Mouse (Mus musculus) erythroid progenitor cell, adult 5-6 weeks (primary cell): Measurements from ENCODE around the gene Emilin3. TPM values are rescaled to one million over a fixed set of nuclear protein-coding genes. Genes with fewer than 3 reads are reported as not detected.

Experiments
- ATAC-seq: replicated peaks from 2 replicates; pipeline ENCODE4 v1.8.0; 2016; ENCODE audit warnings: moderate number of reproducible peaks, mild to moderate bottlenecking, moderate TSS enrichment, inconsistent platforms; ENCODE audit not compliant: poor library complexity, low FRiP score, severe bottlenecking
- total RNA-seq, 2 experiments: library from RNA; stranded (forward) in 1 of 2; stranded (reverse) in 1 of 2; fragments of 150-400 nt in 1 of 2; fragments of 186-747, 209-891 nt in 1 of 2; gene quantifications; 2 replicates each; pipeline versions ENCODE4 v1.2.3 to v1.2.4; 2015 to 2017; ENCODE audit warnings: low replicate concordance in 2 of 2

The Emilin3 gene
- total RNA-seq, 2 experiments from 2014 or later, result not detected

DNA sequence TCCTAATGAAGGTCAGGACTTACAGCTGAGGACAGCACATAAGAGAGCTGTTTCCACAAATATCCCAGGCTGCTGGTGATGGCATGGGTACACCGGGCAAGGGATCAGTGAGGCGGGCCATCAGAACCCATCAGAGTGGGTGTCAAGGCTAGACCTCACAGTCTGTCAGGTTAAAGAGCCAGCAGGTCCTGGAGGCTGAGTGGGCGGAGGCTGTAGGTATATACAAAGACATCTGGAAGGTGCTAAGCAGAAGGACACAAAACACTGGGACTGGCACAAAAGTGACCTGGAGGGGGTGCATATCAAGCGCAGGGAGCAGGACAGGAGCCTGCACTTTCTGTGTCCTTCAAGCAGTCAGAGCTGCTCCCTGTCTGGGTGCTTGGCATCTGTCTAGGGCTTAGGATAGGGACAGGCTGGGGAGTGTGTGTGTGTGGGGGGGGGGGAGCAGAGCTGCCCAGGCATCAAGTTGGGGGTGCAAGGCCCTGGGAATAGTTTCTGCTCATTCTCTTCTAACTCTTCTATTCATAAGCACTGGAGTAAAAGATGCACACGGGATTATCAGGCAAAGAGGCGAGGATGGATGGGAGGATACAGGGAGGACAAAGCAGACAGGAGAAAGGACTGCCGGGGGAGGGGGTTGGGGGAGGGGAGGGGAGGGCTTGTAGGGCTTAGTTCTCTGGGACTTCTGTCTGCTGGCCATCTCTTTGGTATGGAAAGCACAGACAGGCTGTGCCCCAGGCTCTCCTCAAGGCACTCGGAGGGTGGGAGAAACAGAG lies 6.2 kb upstream of the Emilin3 start:
- no peak for ATAC-seq

GRCm38 (mm10) chr2:160917313-160917712 lies 5.2 kb upstream of the Emilin3 start:
- ATAC-seq, result no peak

DNA sequence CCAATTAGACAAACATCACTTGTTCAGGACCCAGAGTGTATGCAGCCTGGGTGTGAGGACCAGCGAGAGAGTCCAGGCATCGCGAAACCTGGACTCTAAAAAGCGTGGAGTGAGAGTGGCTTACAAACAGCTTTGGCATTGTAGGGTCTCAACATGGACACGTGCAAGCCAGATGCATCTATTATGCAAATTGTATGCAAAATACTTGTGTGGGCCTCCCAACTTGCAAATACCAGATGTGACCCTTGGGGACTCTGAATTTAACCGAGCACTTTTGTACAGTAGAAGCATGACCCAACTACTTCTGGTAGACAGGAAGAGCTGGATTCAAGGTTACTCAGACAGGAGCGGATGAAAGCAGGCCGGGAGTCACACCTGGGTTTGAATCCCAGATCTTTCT lies 4.6 kb upstream of the Emilin3 start:
- ATAC-seq, result no peak

DNA sequence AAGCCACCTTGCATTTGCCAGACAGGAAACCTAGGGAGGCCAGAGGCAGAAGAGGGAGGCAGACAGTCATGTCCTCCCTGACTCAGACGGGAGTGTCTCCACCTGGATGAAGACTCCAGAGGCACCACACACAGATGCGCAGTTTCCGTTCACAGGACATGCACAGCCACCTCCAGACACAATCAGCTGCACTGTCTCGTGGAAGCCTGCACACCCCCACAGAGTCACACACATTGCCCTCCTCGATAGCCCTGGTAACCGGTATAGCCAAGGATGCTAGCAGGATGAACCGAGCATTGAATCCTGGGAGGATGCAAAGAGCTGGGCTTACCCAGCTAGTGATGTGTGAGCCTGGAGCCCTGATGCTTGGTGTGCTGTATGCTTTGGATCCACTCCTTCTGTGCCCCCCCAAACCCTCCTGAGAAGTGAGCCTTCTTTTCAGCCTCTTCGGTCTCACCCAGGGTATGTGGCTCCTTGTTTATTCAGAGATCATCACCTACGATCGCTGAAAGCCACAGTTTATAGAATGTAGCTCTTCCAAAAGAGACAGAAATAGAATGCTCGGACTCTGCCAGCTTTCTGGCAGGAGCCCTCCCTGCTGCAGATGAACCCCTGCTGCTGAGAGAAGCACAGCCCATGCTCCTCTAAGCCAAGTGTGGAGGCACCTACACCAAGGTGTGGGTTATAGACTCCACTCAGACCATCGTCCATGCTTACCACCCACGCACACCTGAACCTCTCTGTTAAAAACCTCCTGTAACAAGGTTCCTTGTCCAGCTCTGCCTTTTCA lies 3.9 kb upstream of the Emilin3 start:
- ATAC-seq, result no peak

DNA sequence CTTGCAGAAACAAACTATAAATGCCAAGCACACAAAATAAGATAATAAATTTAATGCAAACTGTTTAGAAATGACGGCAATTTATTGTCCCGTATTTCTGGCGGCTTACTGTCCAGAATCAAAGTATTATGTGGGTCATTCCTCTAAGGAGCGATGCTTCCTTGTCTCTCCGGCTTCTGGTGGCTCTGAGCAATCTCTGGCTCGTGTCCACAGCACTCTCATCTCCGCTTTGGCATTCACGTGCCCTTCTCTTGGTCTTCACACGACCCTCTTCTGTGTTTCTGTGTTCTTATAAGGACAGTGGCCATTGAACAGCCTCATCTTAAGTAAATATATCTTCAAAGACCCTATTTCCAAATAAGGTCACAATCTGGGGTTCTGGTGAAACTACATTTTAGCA lies 2.5 kb upstream of the Emilin3 start:
- no peak for ATAC-seq

- ATAC-seq, result no peak
These were observed 448 bp downstream of the Emilin3 start for GRCm38 (mm10) chr2:160911558-160912201.

DNA sequence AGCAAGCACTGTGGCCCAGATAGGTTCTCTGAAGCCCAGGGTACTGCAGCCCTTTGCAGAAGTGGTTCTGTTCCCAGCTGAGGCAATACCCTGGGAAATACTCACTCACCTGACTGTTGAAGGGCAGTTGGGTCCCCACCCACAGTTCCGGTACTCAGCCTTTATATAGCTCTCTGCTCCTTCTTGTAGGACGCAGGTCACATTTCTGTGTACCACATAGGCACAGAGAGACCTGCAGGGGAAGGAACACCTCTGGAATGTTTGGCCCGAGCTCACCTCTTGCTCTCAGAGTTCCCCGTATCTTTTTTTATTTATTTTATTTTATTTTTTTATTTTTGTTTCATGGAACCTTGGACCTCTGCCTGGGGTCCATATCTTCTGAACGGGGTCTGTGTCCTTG lies 1.5 kb downstream of the Emilin3 start:
- no peak for ATAC-seq

DNA sequence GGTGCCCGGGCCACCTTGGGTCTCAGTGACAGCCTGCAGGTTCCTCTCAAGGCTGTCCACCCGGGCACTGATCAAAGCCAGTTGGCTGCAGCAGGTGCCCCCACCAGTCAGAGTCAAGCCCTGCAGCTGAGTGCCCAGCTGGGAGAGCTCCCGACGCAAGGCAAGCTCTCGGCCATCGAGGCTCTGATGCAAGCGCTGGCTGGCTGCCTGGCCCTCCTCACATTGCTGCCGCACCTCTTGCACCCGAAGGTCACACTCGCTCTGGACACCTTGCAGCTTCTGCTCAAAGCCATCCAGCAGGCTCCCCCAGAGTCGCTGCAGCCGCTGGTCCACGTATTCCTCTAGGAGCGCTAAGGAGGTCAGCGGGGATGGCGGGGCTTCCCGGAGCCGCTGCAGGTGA lies 3.5 kb downstream of the Emilin3 start:
- no peak for ATAC-seq

GRCm38 (mm10) chr2:160906101-160906500 lies 6.0 kb downstream of the Emilin3 start:
- ATAC-seq, result no peak

GRCm38 (mm10) chr2:160905301-160905700 lies 6.8 kb downstream of the Emilin3 start:
- no peak for ATAC-seq

DNA sequence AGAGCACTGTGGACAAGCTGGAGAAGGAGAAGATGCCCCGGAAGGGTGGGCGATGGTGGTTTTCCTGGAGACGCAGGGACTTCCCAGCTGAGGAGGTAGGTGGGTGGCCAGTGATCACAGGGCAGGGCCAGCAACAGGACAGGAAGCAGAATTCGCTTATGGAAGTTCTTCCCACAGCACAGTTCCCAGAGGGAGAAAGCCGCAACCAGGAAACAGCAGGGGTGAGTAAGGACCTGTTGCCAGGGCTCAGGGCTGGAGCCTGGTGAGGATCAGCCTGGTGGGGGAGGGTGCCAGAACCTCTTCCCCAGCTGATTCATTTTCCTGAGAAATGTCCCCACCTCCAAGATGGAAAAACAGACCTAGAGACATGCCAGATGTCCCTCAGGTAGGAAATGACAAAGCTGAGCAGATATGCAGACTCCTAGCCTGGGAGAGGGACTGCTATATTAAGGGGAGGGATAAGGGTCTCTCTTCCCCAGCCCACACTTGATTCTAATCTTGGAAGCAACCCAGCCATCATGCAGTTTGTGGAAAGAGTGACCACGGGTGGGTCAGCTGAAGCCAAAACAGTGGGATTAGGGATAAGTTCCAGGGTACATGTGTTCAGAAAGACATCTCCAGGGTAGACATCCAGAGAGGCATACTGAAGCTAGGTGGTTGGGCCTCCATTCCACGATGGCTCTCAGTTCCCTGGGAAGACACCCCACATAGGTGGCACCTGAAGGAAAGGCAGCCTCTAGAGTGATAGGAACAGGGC lies 10.3 kb downstream of the Emilin3 start:
- ATAC-seq, result no peak

GRCm38 (mm10) chr2:160891697-160892096 lies 20.4 kb downstream of the Emilin3 start:
- ATAC-seq, result no peak

DNA sequence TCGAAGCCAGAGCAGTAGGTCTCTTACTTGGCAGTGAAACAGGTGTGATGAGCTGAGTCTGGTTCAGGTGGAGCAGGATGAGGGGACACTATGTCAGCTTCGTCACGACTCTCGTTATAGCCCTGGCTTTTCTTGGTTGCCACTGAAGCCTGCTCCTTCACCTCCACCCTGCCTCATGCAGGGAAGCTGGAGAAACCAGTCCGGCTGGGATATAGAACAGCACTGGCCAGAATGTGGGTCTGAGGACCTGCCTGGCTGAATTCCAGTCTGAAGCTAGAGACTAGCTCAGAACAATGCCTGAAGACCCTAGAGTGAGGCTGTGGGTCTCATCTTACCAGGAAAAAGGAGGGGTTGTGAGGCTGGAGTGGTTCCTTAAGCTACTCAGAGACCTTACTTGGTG lies 21.1 kb downstream of the Emilin3 start:
- ATAC-seq, result no peak

DNA sequence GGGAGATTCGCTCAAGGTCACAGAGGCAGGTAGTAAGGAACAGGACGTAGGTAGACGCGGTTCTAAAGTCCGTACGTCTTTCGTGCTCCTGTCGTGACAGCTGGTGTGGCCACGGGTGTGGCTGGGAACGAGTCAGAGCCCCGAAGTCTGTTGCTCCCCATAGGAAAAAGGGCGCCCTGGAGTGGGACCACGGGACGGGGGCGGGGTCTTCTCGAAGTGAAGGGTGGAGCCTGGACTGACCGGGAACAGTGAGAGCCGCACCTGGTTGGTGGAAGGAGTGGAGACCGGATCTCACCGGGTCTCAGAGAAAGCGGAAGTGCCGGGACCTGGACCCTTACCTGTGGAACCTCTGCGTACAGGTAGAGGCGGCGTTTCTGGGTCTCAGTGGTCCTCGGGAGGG lies 24.3 kb downstream of the Emilin3 start:
- no peak for ATAC-seq

DNA sequence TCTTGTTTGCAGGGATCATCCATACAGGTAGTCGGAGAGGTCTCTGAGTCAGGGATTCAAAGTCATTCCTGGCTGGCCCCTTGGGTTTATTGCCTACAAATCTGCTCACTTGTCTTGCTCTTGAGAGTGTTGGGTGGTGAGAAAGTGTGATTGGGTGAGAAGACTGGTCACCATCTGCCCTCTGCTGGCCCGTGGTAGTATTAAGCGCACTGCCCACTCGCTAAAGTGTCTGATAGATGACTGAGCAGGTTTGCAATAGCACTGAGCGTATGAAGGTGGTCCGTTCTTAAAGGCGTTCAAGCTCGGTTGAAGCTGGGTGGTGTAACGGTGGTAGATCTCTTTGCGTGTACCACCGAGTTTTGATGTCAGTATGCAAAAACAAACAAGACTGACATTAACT lies 24.8 kb downstream of the Emilin3 start:
- ATAC-seq, result peak; percentile 75

GRCm38 (mm10) chr2:160886221-160886620 lies 25.9 kb downstream of the Emilin3 start:
- no peak for ATAC-seq

DNA sequence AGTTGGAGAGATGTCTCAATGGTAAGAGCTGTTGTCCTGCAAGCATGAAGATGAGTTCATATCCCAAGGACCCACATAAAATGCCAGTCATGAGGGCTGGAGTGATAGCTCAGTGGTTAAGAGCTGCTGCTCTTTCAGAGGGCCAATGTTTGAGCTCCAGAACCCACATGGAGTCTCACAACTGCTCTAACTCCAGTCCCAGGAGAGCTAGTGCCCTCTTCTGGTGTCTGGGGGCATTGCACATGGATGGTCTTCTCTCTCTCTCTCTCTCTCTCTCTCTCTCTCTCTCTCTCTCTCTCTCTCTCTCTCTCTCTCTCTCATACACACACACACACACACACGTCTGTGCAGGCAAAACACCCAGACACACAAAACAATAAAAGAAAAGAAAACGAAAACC lies 27.3 kb downstream of the Emilin3 start:
- no peak for ATAC-seq

DNA sequence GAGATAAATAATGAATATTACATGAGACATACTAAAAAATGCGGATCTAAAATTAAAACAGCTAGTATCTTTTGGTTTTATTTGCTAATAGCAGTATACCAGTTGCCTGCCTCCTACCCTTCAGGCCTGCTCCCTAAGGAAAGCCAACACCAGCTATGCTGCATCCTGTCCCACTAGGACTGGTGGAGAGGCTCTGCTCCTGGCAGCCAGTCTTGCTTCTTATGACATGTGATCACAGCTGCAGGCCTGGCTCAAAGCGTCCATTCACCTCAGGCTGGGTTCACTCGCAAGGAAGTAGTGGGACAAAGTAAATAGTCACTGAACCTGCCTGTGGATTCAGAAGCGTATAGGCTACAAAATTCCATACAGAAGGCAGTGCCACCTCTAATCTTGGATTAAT lies 28.2 kb downstream of the Emilin3 start:
- no peak for ATAC-seq

DNA sequence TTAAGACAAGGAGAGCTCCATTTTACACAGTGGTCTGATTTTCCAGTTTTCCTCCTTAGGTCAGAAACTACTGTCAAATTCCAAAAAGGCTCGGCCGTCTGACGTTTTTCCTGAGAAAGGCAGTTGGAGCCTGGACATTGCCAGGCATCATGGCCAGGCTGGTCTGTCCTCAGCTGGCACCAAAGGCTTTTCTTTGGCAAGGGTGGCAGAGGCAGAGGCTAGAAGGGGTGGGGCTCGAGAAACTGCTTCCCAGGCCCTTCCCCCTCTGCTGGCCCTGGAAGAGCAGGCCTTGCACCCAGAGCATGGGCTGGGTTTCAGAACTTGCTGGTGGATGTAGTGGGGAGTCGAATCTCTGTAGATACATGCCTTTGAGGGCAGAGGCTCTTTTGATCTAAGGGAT lies 29.7 kb downstream of the Emilin3 start:
- no peak for ATAC-seq

- ATAC-seq, result no peak
These were observed 30.5 kb downstream of the Emilin3 start for GRCm38 (mm10) chr2:160881462-160882101.
